Mouse (Mus musculus) heart, postnatal 0 days (tissue): Measurements from ENCODE around the gene Cybrd1. TPM values are rescaled to one million over a fixed set of nuclear protein-coding genes. Genes with fewer than 3 reads are reported as not detected.

ENCODE experiments used
- ATAC-seq: fragments of 200-750 bp; cut with Nextera tagmentation; 2 replicates; pipeline ENCODE4 v1.8.0; 2017; ENCODE audit warnings: low read depth, moderate number of reproducible peaks, moderate library complexity; ENCODE audit not compliant: insufficient read depth
- DNase-seq: peaks from one replicate; pipeline ENCODE4 v3.0.0-alpha.2; 2016; ENCODE audit warnings: low spot score
- H3K27ac ChIP-seq: fragments of 300-500 bp; sonication (generic); 2 replicates; pipeline ENCODE4 v1.5.1; 2014; ENCODE audit warnings: low read depth, mild to moderate bottlenecking
- H3K27me3 ChIP-seq: fragments of 300-500 bp; sonication (generic); 2 replicates; pipeline ENCODE4 v1.6.1; 2014; ENCODE audit warnings: low read length, mixed read lengths; ENCODE audit not compliant: control insufficient read depth, insufficient read depth
- H3K36me3 ChIP-seq: fragments of 300-500 bp; sonication (generic); replicated peaks from 2 replicates; pipeline ENCODE4 v1.6.1; 2014; ENCODE audit warnings: low read length, mixed read lengths; ENCODE audit not compliant: control insufficient read depth, insufficient read depth
- H3K4me1 ChIP-seq: fragments of 300-500 bp; sonication (generic); 2 replicates; pipeline ENCODE4 v1.6.1; 2014; ENCODE audit warnings: antibody characterized with exemption; ENCODE audit not compliant: control insufficient read depth, insufficient read depth
- H3K4me2 ChIP-seq: fragments of 300-500 bp; sonication (generic); 2 replicates; pipeline ENCODE4 v1.6.1; 2014; ENCODE audit warnings: low read depth, mild to moderate bottlenecking, low read length, moderate library complexity
- H3K4me3 ChIP-seq: fragments of 300-500 bp; sonication (generic); 2 replicates; pipeline ENCODE4 v1.5.1; 2014; ENCODE audit warnings: low read depth, low read length
- H3K9ac ChIP-seq: fragments of 300-500 bp; sonication (generic); replicated peaks from 2 replicates; pipeline ENCODE4 v1.6.1; 2014; ENCODE audit warnings: low read depth, low read length, mixed read lengths
- H3K9me3 ChIP-seq: fragments of 300-500 bp; sonication (generic); replicated peaks from 2 replicates; pipeline ENCODE4 v1.6.1; 2016; ENCODE audit warnings: low read length; ENCODE audit not compliant: control insufficient read depth
- CTCF ChIP-seq: IDR thresholded peaks from 2 replicates; pipeline ENCODE4 v1.5.1; 2016; ENCODE audit warnings: antibody characterized with exemption, control low read depth, low read depth
- EP300 ChIP-seq: IDR thresholded peaks from 2 replicates; pipeline ENCODE4 v1.6.1; 2016; ENCODE audit warnings: antibody characterized with exemption, low read depth
- WGBS: fragments of 180-500 bp; shearing (Covaris S2); extraction: QIAGEN DNeasy Blood & Tissue Kit; methylation state at CpG from one replicate; pipeline ENCODE4 v1.1.7; 2014; 5-methylcytosine and 5-hydroxymethylcytosine counted together
- polyA plus RNA-seq: library from polyadenylated mRNA; unstranded; fragments of >200 nt; fragmentation: Nextera tagmentation; extraction: Ambion mirVana; gene quantifications from 2 replicates; pipeline ENCODE4 v1.2.1, GENCODE M21; 2015
- total RNA-seq: library from RNA; depleted of rRNA; stranded (reverse); fragments of >200 nt; gene quantifications from 2 replicates; pipeline ENCODE4 v1.2.3, GENCODE M21; 2014; ENCODE audit warnings: low replicate concordance

Gene Cybrd1
- total and polyA plus RNA-seq, 2 experiments from 2014 or later = 0.60 to 2.6 TPM

GRCm38 (mm10) chr2:71103292-71103680, 14.4 kb upstream of the Cybrd1 start:
- H3K36me3 ChIP-seq = 0 out of 2 replicates have a peak, but pooled peaks cover 5% of the 10 kb centered on the region
- no peak overlapping the region for H3K4me2 ChIP-seq
- ATAC-seq = no peak
- TF ChIP-seq CTCF = no peak
- no peak for TF ChIP-seq EP300
- H3K9me3 ChIP-seq = no peaks in the 10 kb centered on the region
- H3K27ac ChIP-seq = no peak overlapping the region
- H3K9ac ChIP-seq = no peak overlapping the region
- H3K4me1 ChIP-seq = no peaks in the 10 kb centered on the region
- DNase-seq = no peak
- WGBS = 55% methylated on average over 4 of the region's 4 CpGs
- no peak overlapping the region for H3K4me3 ChIP-seq
- H3K27me3 ChIP-seq = no peaks in the 10 kb centered on the region

DNA sequence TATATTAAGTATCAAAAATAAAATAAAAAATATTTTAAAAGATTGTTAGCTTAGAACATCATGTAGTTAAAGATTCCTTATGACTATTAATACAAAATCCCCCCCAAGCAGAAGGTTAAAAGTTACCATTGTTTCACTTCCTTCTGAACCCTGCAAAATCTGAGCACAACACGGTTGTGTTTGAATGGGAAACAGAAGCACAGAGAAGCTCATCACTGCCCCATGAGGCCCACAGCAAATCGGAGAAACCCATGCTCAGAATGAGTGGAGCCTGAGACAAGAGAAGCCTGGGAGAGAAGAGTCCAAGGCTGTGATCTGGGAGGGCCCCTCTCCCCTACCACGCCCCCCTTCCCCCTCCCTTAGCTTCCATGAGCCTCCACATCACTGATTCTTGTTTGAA, 13.0 kb upstream of the Cybrd1 start:
- Histone ChIP-seq H3K4me1 (no peaks in the 10 kb centered on the region), H3K4me3 (no peak overlapping the region), H3K27me3 (no peaks in the 10 kb centered on the region), H3K9ac (no peak overlapping the region), H3K9me3 (no peaks in the 10 kb centered on the region), H3K36me3 (0 out of 2 replicates have a peak, but pooled peaks cover 5% of the 10 kb centered on the region), H3K4me2 (no peak overlapping the region), H3K27ac (no peak overlapping the region)
- DNase-seq (no peak), ATAC-seq (no peak)
- whole genome bisulfite sequencing = 55% methylated on average over 3 of the region's 3 CpGs
- no peak for TF ChIP-seq EP300
- TF ChIP-seq CTCF = no peak

- H3K9ac ChIP-seq = no peak overlapping the region
- H3K4me2 ChIP-seq = no peak overlapping the region
- 63% methylated on average over 14 of the region's 14 CpGs for WGBS
- H3K4me1 ChIP-seq = no peaks in the 10 kb centered on the region
- no peak for DNase-seq
- no peak for ATAC-seq
- no peak for TF ChIP-seq CTCF
- 0 out of 2 replicates have a peak, but pooled peaks cover 2% of the 10 kb centered on the region for H3K36me3 ChIP-seq
- H3K4me3 ChIP-seq = no peak overlapping the region
- H3K27me3 ChIP-seq = no peaks in the 10 kb centered on the region
- no peak overlapping the region for H3K27ac ChIP-seq
- H3K9me3 ChIP-seq = no peaks in the 10 kb centered on the region
These were observed 12.1 kb upstream of the Cybrd1 start for GRCm38 (mm10) chr2:71105469-71106215.

GRCm38 (mm10) chr2:71107225-71107624, 10.5 kb upstream of the Cybrd1 start:
- WGBS = 78% methylated on average over 2 of the region's 2 CpGs
- no peaks in the 10 kb centered on the region for H3K4me1 ChIP-seq
- H3K4me3 ChIP-seq = no peak overlapping the region
- no peaks in the 10 kb centered on the region for H3K9me3 ChIP-seq
- H3K36me3 ChIP-seq = no peaks in the 10 kb centered on the region
- no peak overlapping the region for H3K27ac ChIP-seq
- no peak for DNase-seq
- no peak overlapping the region for H3K9ac ChIP-seq
- TF ChIP-seq CTCF = no peak
- no peak for TF ChIP-seq EP300
- H3K4me2 ChIP-seq = no peak overlapping the region
- no peak for ATAC-seq
- no peaks in the 10 kb centered on the region for H3K27me3 ChIP-seq

- no peaks in the 10 kb centered on the region for H3K9me3 ChIP-seq
- no peak for DNase-seq
- no peak for ATAC-seq
- no peaks in the 10 kb centered on the region for H3K27me3 ChIP-seq
- TF ChIP-seq EP300 (no peak), CTCF (no peak)
- WGBS = 79% methylated on average over 3 of the region's 3 CpGs
- H3K9ac ChIP-seq = no peak overlapping the region
- no peak overlapping the region for H3K27ac ChIP-seq
- H3K4me1 ChIP-seq = no peaks in the 10 kb centered on the region
- H3K36me3 ChIP-seq = no peaks in the 10 kb centered on the region
- H3K4me2 ChIP-seq = no peak overlapping the region
- no peak overlapping the region for H3K4me3 ChIP-seq
These were observed 9.2 kb upstream of the Cybrd1 start for GRCm38 (mm10) chr2:71108541-71108940.
